Mouse (Mus musculus) heart, adult 8-10 months (tissue): ENCODE measurements around the gene Aldh1l2. TPM values are rescaled to one million over a fixed set of nuclear protein-coding genes. Genes with fewer than 3 reads are reported as not detected.

Source experiments
- DNase-seq: peaks from one replicate; pipeline ENCODE4 v3.0.0; 2022; ENCODE audit warnings: low spot score
- total RNA-seq, 4 experiments: library from RNA; stranded (reverse); gene quantifications; 2 replicates each; pipeline ENCODE4 v1.2.4; 2022

Gene Aldh1l2
- total RNA-seq, 4 experiments from 2014 or later, result 9.5 to 14.1 (median 13.7) TPM

DNA sequence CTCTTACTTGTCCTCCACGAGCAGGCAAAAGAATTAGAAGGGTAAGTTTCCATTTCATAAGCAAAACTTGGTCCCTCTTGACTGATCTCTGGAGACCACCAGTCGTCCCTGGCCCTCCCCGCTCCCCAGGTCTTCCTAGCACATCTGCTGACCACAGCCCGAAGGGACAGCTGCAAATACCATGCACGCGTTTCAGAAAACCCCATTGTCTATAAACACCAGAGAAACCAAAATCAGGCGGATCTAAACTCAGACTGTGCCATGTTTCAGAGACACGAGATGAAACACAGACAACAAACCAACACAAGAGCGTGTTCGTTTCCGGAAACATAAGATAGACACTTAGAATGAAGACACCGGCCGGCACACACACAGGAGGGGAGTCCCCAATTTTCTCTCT, 58.7 kb downstream of the Aldh1l2 start:
- no peak for DNase-seq

DNA sequence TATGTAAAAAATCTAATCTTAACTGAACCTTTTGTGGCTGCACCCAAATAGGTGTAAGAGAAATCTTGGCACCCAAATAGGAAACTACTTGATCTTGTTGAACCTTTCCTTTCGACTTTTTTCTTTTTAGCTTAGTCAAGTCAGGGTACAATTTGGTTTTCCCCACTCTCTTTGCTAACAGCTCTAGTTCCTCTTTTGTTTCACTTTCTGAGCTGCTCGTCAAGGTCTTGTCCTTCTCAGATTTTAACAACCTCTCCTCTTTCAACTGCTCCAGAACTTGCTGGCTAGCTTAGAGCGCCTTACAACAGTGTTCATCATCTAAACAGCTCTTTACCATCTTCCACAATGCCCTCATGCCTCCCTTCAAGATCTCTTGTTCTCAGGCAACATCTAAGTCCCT, 76.4 kb downstream of the Aldh1l2 start:
- no peak for DNase-seq

DNA sequence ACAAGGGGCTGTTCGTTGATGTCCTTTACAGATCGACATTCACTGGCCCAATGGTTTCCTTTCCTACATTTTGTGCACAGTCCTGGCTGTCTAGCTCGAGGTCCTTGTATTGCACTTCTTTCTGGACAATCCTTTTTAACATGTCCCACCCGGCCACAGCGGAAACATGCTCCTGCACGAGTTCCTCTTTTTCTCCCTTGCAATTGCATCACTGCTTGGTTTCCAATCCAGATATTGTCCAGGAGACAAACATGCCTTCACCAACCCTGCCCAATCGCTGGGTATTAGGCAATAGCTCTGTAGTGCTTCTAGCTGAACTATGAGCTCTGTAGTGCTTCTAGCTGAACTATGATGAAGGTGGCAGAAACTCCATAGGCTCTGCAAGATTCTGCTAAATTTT, 85.4 kb downstream of the Aldh1l2 start:
- no peak for DNase-seq

Other genes starting within 250 kb of the Aldh1l2 start
- gene Slc41a2, start 196.3 kb downstream of the Aldh1l2 start, total RNA-seq, result 1 to 10 TPM in 3 of 4 experiments, under 1 TPM in 1; 0.88 to 2.9 (median 1.9) TPM
- gene D10Wsu102e, start 173.9 kb downstream of the Aldh1l2 start, total RNA-seq, result under 1 TPM; 0.57 to 0.72 (median 0.60) TPM
- gene Washc4, start 9.6 kb upstream of the Aldh1l2 start, total RNA-seq, result 10 to 100 TPM; 12.3 to 14.9 (median 12.9) TPM
- 10 to 100 TPM; 33.4 to 42.5 (median 39.3) TPM for gene Appl2, start 114.6 kb upstream of the Aldh1l2 start, total RNA-seq
- 1 to 10 TPM; 3.2 to 9.0 (median 5.4) TPM for gene 1500009L16Rik, start 188.7 kb upstream of the Aldh1l2 start, total RNA-seq